In the genomic region with DNA sequence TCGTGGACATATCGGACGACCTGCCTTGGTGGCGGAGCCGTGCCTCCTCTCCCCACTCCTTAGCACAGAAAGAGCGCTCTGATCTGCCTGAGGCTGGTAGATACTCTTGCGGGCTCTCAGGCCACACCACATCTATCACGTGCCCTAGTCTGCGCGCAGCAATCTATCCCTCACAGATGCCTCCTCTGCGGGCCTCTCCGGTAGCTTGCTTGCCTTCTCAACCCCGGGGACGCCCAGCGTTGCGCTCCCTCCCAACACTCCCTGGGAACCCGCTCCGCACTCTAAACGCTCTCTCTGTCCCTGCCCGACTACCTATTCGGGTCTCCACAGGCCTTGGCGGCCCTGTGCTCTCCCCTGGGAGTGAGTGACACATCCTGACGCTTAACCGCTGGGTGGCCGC, we compare ENCODE assay signal across 9 mouse cellular contexts. TPM values are rescaled to one million over a fixed set of nuclear protein-coding genes. Genes with fewer than 3 reads are reported as not detected.
DNase-seq lines count a peak whose midpoint lies in the region; ATAC-seq and TF ChIP-seq lines count a peak whose summit lies in the region.
"Had no signal": no experiment of that assay in that cellular context is flagged by ENCODE, and none has a peak within 500 bp of the region (broad histone marks: within the 10 kb centered on the region; RNA-seq: fewer than 3 reads in every experiment).

A gene (plus strand): TSS at position 141 of the 400 bp plus-strand sequence.

- H3K9ac ChIP-seq in kidney, embryonic 16.5 days (replicated peaks; ENCODE audit: low read length) = peak within 1 kb of the TSS; percentile 53
- peak within 1 kb of the TSS; percentile 56 for H3K9ac ChIP-seq in embryonic facial prominence, embryonic 14.5 days (ENCODE audit: low read depth, low read length)

- no peaks in the 10 kb centered on the region for H3K36me3 ChIP-seq in kidney, embryonic 16.5 days (ENCODE audit: insufficient read depth, low read length)
- H3K36me3 ChIP-seq in embryonic facial prominence, embryonic 14.5 days (ENCODE audit: control insufficient read depth, insufficient read depth, low read length) = no peaks in the 10 kb centered on the region
- no peaks in the 10 kb centered on the region for H3K36me3 ChIP-seq in thymus, adult 2 months (ENCODE audit: control insufficient read depth, insufficient read depth, low read length)

- no peak for TF ChIP-seq POLR2A in thymus, adult 2 months (IDR thresholded peaks at IDR 0.05; ENCODE audit: control insufficient read depth, extremely low read depth, insufficient read depth, low read length, poor library complexity)

- no peak for DNase-seq in kidney, adult 11 months
- peak; percentile 19 for DNase-seq in embryonic facial prominence, embryonic 14.5 days (ENCODE audit: low spot score)
- DNase-seq in layer of hippocampus, adult 18-20 months (ENCODE audit: low spot score in 2 of 2) = peak in 1 of 2 experiments; percentile 62
- DNase-seq in adrenal gland, postnatal 25 days = no peak
- DNase-seq in thymus, adult 2 months = no peak
- no peak for DNase-seq in Muller cell, postnatal 12 days (ENCODE audit: inconsistent ontology term)

- H3K4me1 ChIP-seq in kidney, embryonic 16.5 days (ENCODE audit: insufficient read depth, low read length) = peaks cover 26% of the 10 kb centered on the region
- peaks cover 6% of the 10 kb centered on the region; the same call in 1 of the 2 replicates for H3K4me1 ChIP-seq in embryonic facial prominence, embryonic 14.5 days (ENCODE audit: control insufficient read depth, insufficient read depth, low read length)
- H3K4me1 ChIP-seq in thymus, adult 2 months (replicated peaks; ENCODE audit: control insufficient read depth, insufficient read depth, low read length) = no peaks in the 10 kb centered on the region; the same call in 1 of the 2 replicates

- peaks cover 67% of the 10 kb centered on the region for H3K27me3 ChIP-seq in kidney, embryonic 16.5 days (ENCODE audit: insufficient read depth, low read length)
- peaks cover 79% of the 10 kb centered on the region for H3K27me3 ChIP-seq in embryonic facial prominence, embryonic 14.5 days (replicated peaks; ENCODE audit: control insufficient read depth, insufficient read depth, low read length)
- peaks cover 12% of the 10 kb centered on the region; the same call in 1 of the 2 replicates for H3K27me3 ChIP-seq in thymus, adult 2 months (ENCODE audit: control insufficient read depth, insufficient read depth, low read length)

- 2% methylated on average over 25 of the region's 25 CpGs for WGBS in kidney, embryonic 16.5 days
- WGBS in embryonic facial prominence, embryonic 14.5 days = under 1% methylated on average over 15 of the region's 25 CpGs
- 5% methylated on average over 25 of the region's 25 CpGs for WGBS in thymus, adult 2 months

- ATAC-seq in kidney, embryonic 16.5 days (ENCODE audit: low FRiP score, low TSS enrichment) = no peak
- ATAC-seq in embryonic facial prominence, embryonic 14.5 days (ENCODE audit: low read depth) = no peak
- ATAC-seq in megakaryocyte progenitor cell, adult 5-6 weeks (replicated peaks; ENCODE audit: poor library complexity) = peak; percentile 86
- ATAC-seq: Patski had no signal

- H3K4me3 ChIP-seq in kidney, embryonic 16.5 days (ENCODE audit: low read length) = peak within 1 kb of the TSS; percentile 54
- H3K4me3 ChIP-seq in embryonic facial prominence, embryonic 14.5 days (ENCODE audit: low read depth, low read length) = peak within 1 kb of the TSS; percentile 48
- no peak within 1 kb of the TSS for H3K4me3 ChIP-seq in thymus, adult 2 months (ENCODE audit: control insufficient read depth, insufficient read depth, low read length)

- no peak within 1 kb of the TSS for H3K27ac ChIP-seq in kidney, embryonic 16.5 days (ENCODE audit: low read length)
- no peak within 1 kb of the TSS for H3K27ac ChIP-seq in embryonic facial prominence, embryonic 14.5 days (replicated peaks; ENCODE audit: low read depth, low read length)
- no peak within 1 kb of the TSS for H3K27ac ChIP-seq in thymus, adult 2 months (ENCODE audit: control insufficient read depth, insufficient read depth, low read length)

- H3K4me2 ChIP-seq in kidney, embryonic 16.5 days (replicated peaks; ENCODE audit: low read depth, low read length) = peak within 1 kb of the TSS; percentile 94
- H3K4me2 ChIP-seq in embryonic facial prominence, embryonic 14.5 days (ENCODE audit: low read depth, low read length) = peak within 1 kb of the TSS; percentile 93

- TF ChIP-seq CTCF in thymus, adult 2 months (IDR thresholded peaks at IDR 0.05; ENCODE audit: borderline replicate concordance, control insufficient read depth, extremely low read depth, insufficient read depth, low read length, poor library complexity) = no peak

- H3K9me3 ChIP-seq in kidney, embryonic 16.5 days (ENCODE audit: low read length) = peaks cover under 1% of the 10 kb centered on the region; the same call in 1 of the 2 replicates
- H3K9me3 ChIP-seq in embryonic facial prominence, embryonic 14.5 days (ENCODE audit: control insufficient read depth, low read length) = 0 out of 2 replicates have a peak, but pooled peaks cover 1% of the 10 kb centered on the region

RNA-seq across cellular contexts. Expression of the gene that starts here (rescaled TPM):
- 0.18 and 0.39 TPM in 2 replicates for polyA plus RNA-seq in kidney, embryonic 16.5 days (2015; fragmentation: Nextera tagmentation; extraction: Ambion mirVana)
- 0.31 and 0.38 TPM in 2 replicates for polyA plus RNA-seq in embryonic facial prominence, embryonic 14.5 days (2014; fragmentation: Nextera tagmentation; extraction: Ambion mirVana)
- total RNA-seq in layer of hippocampus, adult 18-20 months (2021) = 100 to 1,000 TPM; 113 to 116 TPM
- total RNA-seq in megakaryocyte progenitor cell, adult 5-6 weeks (2015) = not detected in 2 replicates
- total RNA-seq in megakaryocyte progenitor cell, adult 5-6 weeks (2017) = not detected in 2 replicates
- 0.90 and 2.1 TPM in 2 replicates for total RNA-seq in adrenal gland, postnatal 25 days (2021)
- 0.09 and 0.15 TPM in 2 replicates for polyA plus RNA-seq in thymus, adult 2 months (2012; rRNA removed)
- polyA plus RNA-seq: Patski had no signal

Comparison
In these comparisons a context has a peak if more than half of its experiments do, and no peak if none do; other contexts are left out.
1. RNA of the gene that starts here (total RNA-seq): 113 to 116 TPM in layer of hippocampus, adult 18-20 months; 0.90 to 2.1 TPM in adrenal gland, postnatal 25 days and not detected in megakaryocyte progenitor cell, adult 5-6 weeks; every median in the first group is over 10 times any median in the second.
2. Peak in DNase-seq, H3K4me3 ChIP-seq, H3K9ac ChIP-seq and H3K4me2 ChIP-seq in embryonic facial prominence, embryonic 14.5 days; RNA of the gene not detected or under 1 TPM.
3. Peak in ATAC-seq in megakaryocyte progenitor cell, adult 5-6 weeks; RNA of the gene not detected or under 1 TPM.